Mouse (Mus musculus) left cerebral cortex, adult 2 months (tissue): ENCODE measurements around the gene Rec114. TPM values are rescaled to one million over a fixed set of nuclear protein-coding genes. Genes with fewer than 3 reads are reported as not detected.
A peak's percentile ranks its signal among the peaks of the same experiment; 100 is the strongest.

Experiments
- DNase-seq, 2 experiments: peaks; one replicate each; pipeline ENCODE4 v3.0.0; 2021 to 2022; ENCODE audit warnings: low spot score in 2 of 2, mixed read lengths in 1 of 2; ENCODE audit errors: extremely low spot score in 1 of 2
- H3K27ac ChIP-seq: fragments of 200-600 bp; 2 replicates; pipeline ENCODE4 v1.8.1; 2022
- H3K4me3 ChIP-seq: fragments of 200-600 bp; 2 replicates; pipeline ENCODE4 v1.8.1; 2022
- CTCF ChIP-seq: fragments of 200-600 bp; IDR thresholded peaks from 2 replicates; pipeline ENCODE4 v1.8.1; 2022; ENCODE audit warnings: antibody characterized with exemption, mild to moderate bottlenecking, moderate library complexity
- intact Hi-C: fragments of 180-260 bp; cut with DNase I; formaldehyde crosslinking; loops from one replicate; pipeline ENCODE4 v1.15.1; 2025
- long read RNA-seq, 2 experiments: library from polyadenylated mRNA; stranded (forward); transcript quantifications; one replicate each; pipeline ENCODE4 v2.0.0; 2021; ENCODE audit warnings: borderline mapping rate in 2 of 2
- total RNA-seq, 2 experiments: library from RNA; stranded (reverse); gene quantifications; 2 replicates each; pipeline ENCODE4 v1.2.3; 2021

The Rec114 gene
- under 1 TPM; 0.70 TPM for total RNA-seq
- long read RNA-seq, experiment 1, partial matches to known transcripts = 0 of 2 reads
- long read RNA-seq, experiment 1, other reads (novel, unspliced or antisense) = 2 of 2 reads
- long read RNA-seq, experiment 2 = 0 reads

DNA sequence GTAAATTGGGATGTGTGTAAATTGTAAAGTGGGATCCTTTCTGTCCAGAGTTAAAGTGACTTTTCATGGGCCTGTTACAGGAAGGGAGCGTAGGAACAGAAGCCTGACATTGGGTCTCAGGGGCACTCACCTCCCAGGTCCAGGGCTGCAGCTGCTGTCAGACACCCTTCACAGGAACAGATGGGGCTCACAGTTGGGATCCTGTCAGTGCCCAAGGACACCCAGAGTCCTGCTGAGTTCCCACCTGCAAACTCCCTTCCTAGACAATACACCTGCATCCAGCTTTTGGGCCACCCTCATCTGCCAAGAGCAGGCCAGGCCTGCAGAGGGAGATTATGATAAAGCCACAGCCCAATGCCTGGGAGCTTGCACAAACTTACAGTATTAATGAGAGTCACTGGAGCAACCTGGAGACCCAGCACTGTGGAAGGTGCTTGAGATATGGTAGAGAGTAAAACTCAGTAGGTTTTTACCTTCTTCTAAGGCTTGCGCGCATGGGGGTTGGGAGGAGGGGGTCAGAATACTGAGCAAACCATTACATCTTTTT is at the start of gene Rec114:
Gene Rec114, minus strand, starts transcription at position 263 of the 547 bp plus-strand sequence.
- intact Hi-C loops = no loop called here
- no peak for DNase-seq
- Histone ChIP-seq H3K27ac (no peak within 1 kb of the TSS), H3K4me3 (no peak within 1 kb of the TSS)
- TF ChIP-seq CTCF = no peak

GRCm38 (mm10) chr9:58789476-58789875 is 45.7 kb upstream of the Rec114 start:
- TF ChIP-seq CTCF = no peak
- Histone ChIP-seq H3K4me3 (no peak overlapping the region), H3K27ac (no peak overlapping the region)
- no peak for DNase-seq
- intact Hi-C loops = no loop called here

DNA sequence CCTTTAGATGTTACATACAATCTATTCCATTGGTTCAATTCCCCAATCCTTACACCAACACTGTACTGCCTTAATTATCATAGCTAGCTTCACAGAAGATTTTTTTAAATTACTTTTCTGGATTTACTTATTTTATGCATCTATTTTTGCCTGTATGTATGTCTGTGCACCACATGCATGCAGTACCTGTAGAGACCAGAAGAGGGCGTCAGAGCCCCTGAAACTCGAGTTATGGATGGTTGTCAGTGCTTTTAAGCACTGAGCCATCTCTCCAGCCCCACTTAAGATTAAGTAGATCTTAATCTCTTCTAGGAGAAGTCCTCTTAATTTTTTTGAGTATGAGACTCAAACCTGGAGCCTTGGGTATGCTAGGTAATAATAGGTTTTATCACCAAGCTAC is 31.6 kb upstream of the Rec114 start:
- Histone ChIP-seq H3K27ac (no peak overlapping the region), H3K4me3 (no peak overlapping the region)
- TF ChIP-seq CTCF = peak; percentile 37
- intact Hi-C loops = no loop called here
- DNase-seq = no peak

GRCm38 (mm10) chr9:58774761-58775160 is 31.0 kb upstream of the Rec114 start:
- DNase-seq = no peak
- intact Hi-C loops = no loop called here
- Histone ChIP-seq H3K4me3 (no peak overlapping the region), H3K27ac (no peak overlapping the region)
- TF ChIP-seq CTCF = no peak

GRCm38 (mm10) chr9:58769943-58770342 is 26.2 kb upstream of the Rec114 start:
- H3K27ac ChIP-seq = no peak overlapping the region
- H3K4me3 ChIP-seq = no peak overlapping the region
- intact Hi-C loops = no loop called here
- TF ChIP-seq CTCF = no peak
- DNase-seq = no peak

DNA sequence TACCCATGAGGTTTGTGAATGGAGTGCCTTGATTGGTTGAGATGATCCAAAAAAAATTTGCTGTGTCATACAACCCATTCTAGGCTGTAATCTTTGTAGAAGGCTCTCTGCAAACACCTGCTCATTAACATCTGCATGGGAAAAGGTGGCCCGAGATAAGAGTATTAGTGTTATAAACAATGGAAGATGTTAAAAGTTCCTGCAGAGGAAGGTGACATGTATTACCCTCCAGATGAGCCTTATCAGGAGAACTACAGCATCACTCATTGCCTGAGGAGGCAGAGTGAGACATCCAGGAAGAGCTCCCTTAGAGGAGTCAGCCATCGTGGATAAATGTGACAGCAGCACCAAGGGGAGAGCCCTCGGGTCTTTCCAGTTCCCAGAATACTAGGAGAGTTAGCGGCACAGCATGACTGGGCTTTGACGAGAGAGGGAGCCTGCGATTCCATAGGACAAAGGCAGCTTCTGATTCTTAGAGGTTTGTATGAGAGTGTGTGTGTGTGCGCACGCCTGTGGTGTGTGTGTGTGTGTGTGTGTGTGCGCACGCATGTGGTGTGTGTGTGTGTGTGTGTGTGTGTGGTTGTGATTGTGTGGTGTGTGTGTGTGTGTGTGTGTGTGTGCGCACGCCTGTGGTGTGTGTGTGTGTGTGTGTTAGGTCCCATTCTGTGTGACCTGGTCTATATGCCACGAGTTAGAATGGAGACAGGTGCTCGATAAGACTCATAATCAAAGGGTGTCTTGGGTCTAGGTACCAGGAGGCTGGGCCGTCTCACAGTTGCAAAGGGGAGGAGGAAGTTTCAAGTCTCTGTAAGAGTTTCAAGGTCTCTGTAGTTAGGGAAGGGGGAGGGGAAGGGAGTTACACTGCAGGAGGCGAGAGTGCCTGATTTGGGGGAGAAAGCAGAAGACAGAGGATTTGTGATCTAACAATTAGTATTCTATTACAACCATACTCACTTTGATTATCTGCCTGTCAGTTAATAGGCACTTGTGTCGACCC is 23.5 kb upstream of the Rec114 start:
- no peak for DNase-seq
- intact Hi-C loops = no loop called here
- no peak for TF ChIP-seq CTCF
- Histone ChIP-seq H3K4me3 (no peak overlapping the region), H3K27ac (no peak overlapping the region)

DNA sequence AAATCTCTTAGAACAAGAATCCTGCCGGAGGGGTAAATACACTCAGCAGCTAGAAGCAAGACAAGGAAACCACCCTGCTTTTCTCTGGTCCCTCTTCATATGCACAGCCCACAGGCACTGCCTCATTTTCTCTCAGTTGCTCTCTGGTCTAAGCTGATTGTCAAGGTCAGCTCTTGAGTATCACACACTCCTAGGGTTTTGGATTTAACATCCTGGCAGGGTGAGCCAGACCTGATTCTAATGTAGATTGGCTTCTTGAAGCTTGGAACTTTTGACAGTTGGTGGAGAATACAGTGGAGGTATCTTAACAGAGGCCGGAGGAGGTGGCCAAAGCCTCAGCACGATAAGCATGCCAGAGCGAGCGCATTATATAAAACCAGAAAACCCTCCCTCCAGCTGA is 20.6 kb upstream of the Rec114 start:
- intact Hi-C loops = no loop called here
- TF ChIP-seq CTCF = no peak
- DNase-seq = no peak
- H3K4me3 ChIP-seq = no peak overlapping the region
- H3K27ac ChIP-seq = no peak overlapping the region

DNA sequence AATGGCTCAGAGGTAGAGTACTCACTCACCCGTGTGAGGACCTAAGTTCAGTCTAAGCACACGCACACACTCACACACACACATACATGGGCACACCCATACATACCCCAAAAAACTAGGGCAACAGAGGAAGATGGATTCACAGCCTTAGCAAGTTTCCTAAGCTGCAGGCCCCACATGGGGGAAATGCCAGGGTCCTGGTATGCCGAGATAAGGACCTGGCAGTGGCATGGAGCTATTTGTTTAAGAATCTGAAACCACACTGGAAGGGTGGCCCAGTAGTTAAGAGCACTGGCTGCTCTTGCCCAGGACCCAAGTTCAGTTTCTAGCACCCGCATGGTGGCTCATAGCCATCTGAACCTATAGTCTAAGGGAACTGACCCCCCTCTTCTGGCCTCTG is 19.4 kb upstream of the Rec114 start:
- no peak overlapping the region for H3K27ac ChIP-seq
- intact Hi-C loops = no loop called here
- no peak for DNase-seq
- H3K4me3 ChIP-seq = no peak overlapping the region
- TF ChIP-seq CTCF = no peak

DNA sequence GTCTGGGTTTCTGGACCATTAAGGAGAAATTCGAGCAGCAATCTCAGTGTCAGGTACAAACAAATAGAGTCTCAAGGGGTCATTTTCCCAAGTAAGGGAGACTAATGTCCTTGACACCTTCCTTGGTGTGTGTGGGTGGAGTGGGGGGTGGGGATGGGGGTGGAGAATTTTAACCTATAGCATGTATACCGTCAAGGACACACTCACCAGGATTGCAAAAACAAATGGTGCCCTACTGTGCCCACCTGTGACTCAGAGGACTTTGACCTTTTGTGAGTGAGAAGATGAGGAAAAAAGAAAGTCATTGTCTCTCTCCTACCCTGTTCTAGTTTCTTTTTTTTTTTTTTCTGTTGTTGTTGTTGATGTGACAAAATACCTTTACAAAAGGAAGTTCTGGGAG is 18.3 kb upstream of the Rec114 start:
- intact Hi-C loops = no loop called here
- DNase-seq = no peak
- no peak for TF ChIP-seq CTCF
- no peak overlapping the region for H3K4me3 ChIP-seq
- no peak overlapping the region for H3K27ac ChIP-seq

DNA sequence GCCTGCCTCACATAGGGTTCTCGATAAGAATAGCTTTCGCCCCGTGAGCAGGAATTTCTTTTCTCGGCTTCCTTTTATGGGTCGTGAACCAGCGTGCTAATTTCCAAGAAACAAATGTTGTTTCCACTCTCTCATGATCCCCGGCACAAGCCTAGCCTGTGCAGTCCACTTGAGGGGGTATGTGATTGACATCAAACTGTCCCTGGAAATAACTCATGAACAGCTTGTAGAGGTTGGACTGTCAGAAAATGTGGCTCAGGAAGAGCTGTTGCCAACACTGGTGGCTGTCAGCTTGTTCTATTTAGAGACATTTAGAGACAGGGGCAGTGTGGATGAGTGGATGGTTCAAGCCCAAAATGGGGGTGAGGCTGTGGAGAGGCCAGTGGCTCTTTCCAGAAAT is 15.0 kb upstream of the Rec114 start:
- intact Hi-C loops = no loop called here
- no peak for TF ChIP-seq CTCF
- no peak overlapping the region for H3K4me3 ChIP-seq
- no peak for DNase-seq
- no peak overlapping the region for H3K27ac ChIP-seq

- no peak for DNase-seq
- intact Hi-C loops = no loop called here
- H3K4me3 ChIP-seq = no peak overlapping the region
- no peak; the same call in 1 of the 2 replicates for TF ChIP-seq CTCF
- H3K27ac ChIP-seq = no peak overlapping the region
These were observed 12.8 kb upstream of the Rec114 start for GRCm38 (mm10) chr9:58756371-58757132.

GRCm38 (mm10) chr9:58753606-58754005 is 9.8 kb upstream of the Rec114 start:
- intact Hi-C loops = no loop called here
- Histone ChIP-seq H3K27ac (no peak overlapping the region), H3K4me3 (no peak overlapping the region)
- DNase-seq = no peak
- TF ChIP-seq CTCF = no peak
